Mouse (Mus musculus): ENCODE data around the gene Krtap10-4.
A peak's percentile ranks its signal among the peaks of the same experiment; 100 is the strongest.
"Not testable (repeated sequence)": the region's sequence is repeated elsewhere in the genome, so short reads cannot be mapped to it uniquely, and the experiment has no call there.

The Krtap10-4 gene

DNA sequence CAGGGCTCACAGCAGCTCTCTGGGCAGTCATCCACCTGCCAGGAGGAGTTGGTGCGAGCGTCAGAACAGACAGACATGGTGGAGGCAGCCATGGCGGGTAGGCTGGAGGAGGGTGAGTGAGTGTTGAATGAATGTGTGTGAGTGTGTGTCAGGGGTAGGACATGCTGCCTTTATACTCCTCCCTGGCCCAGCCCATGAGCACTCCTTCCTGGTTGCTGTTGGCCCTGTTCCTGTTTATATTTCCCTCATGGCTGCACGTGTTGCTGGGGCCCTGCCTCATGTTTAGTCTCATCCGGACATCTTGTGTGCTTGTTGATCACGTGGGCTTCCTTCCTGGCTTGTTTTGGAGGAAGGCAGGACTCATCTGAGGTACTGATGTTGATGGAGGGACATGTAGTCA is at the start of gene Krtap10-4:
Gene Krtap10-4, minus strand, starts transcription at position 145 of the 400 bp plus-strand sequence.
- no peak for DNase-seq (ENCODE audit: low read depth, low spot score)

DNA sequence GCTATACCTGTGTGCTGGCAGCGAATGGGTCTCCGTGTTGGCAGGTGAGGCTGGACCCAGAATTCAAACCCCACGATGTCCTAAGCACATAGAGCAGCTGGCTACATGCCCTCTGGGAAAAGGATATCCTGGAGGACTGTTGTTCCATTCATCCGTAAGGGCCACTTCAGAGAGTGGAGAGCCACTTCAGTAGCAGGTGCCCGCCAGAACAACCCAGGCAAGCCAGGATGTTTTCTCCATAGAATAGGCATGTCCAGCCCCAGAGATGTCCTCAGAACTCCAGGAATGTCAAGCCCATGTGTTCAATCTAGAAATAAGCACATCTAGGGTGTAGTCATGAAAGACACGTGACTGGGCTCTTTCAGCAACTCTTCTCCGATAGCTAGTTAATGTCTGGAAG is 42.8 kb upstream of the Krtap10-4 start:
- no peak for DNase-seq (ENCODE audit: low read depth, low spot score)

DNA sequence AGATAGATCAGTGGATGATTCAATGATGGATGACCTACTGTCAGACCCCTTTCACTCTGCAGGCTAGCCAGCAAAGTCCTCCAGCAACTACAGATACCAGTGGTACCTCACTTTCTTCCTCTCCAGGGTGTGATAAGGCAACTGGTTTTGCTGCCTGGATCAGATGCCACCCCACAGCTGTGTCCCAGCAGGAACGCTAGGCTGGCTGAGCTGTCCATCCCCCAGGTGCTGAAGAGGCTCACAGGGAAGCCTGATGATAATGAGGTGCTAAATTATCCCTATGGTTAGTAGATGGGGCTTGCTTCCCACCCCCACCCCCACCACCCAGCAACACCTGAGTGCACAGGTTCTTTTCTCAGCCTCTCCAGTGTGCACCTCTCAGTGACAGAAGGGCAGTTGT is 40.7 kb upstream of the Krtap10-4 start:
- no peak for DNase-seq (ENCODE audit: low read depth, low spot score)

DNA sequence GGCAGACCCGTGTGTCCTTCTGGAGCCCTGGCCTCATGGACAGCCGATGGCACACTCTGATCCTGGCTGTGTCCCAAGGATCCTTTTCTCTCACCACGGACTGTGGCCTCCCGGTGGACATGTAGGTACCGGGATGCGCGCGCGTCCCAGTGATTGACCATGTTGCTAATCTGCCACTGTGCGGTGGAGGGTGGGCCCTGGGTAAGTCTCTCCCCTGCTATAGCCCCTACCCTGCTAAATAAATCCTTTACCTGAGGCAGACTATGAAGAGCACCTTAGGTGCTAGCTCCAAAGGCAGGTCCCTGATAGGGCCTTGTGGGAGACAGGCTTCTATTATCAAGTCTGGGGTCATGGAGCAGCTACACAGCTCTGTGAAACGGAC is 37.9 kb upstream of the Krtap10-4 start:
- DNase-seq (ENCODE audit: low read depth, low spot score), result no peak

DNA sequence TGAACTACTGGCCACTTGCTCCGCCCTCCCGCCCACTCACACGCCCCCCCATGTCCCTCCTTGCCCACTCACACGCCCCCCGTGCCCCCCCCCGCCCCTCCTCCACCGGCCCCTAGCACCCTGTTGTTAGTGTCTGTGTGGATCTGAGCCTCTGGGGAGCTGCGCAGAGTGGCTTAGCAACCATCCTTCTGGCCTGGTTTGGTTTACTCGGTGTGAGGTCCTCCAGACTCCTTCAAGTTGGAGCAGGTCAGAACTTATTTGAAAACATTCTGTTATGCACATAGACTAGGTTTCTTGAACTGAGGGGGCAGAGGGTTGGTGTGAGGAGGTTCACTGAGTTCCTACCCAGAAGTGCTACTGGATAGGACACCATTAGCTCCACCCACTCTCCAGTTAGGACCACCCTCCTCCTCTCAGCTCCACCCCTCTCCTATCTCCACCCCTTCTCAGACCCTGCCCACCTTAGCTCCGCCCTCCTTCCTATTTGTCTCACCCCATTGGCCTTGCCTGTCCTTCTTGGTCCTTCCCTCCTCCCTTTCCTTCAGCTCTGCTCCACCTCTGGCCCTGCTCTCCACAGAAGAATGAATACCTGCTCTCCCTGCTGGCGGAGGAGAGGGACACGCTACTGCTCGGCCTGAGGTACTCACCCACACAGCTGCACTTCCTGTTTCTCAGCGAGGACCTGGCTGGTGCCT is 37.3 kb upstream of the Krtap10-4 start:
- DNase-seq (ENCODE audit: low read depth, low spot score), result peak; percentile 94

DNA sequence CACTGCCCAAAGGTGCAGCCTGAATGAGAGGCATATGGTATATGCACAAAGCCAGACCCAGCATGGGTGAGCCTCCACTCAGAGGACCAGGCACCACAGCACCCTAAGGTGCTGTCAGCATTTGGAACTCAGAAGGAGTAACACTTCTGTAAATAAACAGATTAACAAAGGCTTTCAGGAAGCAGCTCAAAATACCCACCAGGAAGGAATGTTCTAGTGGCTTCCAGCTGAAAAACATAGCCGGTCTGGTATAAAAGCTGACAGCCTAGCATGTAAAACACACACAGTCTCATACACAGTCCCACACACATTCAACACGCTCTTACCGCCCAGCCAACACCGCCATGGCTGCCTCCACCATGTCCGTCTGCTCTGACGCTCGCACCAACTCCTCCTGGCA is 34.8 kb upstream of the Krtap10-4 start, which contains the start of gene Gm3285:
Gene Gm3285, plus strand, starts transcription at position 301 of the 400 bp plus-strand sequence.
- no peak for DNase-seq (ENCODE audit: low read depth, low spot score)

DNA sequence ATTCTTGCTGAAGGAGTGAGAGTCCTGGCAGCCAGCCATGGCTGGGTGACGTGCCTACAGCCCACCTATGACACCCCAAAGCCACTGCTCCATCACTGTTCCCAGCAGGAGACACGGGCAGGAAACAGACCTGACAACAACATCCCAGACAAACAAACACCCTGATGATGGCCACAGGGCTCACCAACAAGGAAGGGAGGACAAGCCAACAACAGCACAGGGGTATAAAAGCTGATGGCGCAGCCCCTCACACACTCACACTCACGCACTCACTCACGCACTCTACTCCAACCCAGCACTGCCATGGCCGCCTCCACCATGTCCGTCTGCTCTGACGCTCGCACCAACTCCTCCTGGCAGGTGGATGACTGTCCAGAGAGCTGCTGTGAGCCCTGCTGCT is 25.7 kb upstream of the Krtap10-4 start, which contains the start of gene Gm10318:
Gene Gm10318, plus strand, starts transcription at position 301 of the 400 bp plus-strand sequence.
- DNase-seq (ENCODE audit: low read depth, low spot score), result no peak

DNA sequence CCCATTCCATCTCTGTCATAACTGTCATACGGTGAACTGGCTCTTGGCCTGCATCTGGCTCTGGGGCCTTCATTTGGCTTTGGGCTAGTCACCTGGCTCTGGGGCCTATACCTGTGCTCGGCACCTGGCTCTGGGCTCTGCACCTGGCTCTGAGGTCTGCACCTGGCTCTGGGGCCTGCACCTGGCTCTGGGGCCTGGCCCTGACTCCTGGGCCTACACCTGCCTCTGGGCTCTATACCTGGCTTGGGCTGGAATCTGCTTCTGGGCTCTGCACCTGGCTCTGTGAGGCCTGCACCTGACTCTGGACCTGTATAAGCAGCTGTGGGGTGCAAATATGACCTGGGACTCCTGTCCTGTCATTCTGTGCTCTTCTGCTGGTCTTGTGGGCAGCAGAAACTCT is 20.6 kb upstream of the Krtap10-4 start:
- DNase-seq (ENCODE audit: low read depth, low spot score), result no peak

DNA sequence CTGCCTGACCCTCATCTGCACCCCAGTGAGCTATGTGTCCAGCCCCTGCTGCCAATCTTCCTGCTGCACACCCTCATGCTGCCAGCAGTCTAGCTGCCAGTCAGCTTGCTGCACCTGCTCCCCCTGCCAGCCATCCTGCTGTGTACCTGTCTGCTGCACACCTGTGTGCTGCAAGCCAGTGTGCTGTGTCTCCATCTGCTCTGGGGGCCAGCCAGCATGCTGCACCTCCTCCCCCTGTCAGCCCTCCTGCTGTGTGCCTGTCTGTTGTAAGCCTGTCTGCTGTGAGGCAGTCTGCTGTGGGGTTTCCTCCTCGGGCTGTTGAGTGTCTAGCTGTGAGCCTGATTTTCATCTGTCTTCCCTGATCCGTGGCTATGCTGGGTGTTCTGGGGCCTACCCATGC is 20.1 kb upstream of the Krtap10-4 start:
- DNase-seq (ENCODE audit: low read depth, low spot score), result no peak

DNA sequence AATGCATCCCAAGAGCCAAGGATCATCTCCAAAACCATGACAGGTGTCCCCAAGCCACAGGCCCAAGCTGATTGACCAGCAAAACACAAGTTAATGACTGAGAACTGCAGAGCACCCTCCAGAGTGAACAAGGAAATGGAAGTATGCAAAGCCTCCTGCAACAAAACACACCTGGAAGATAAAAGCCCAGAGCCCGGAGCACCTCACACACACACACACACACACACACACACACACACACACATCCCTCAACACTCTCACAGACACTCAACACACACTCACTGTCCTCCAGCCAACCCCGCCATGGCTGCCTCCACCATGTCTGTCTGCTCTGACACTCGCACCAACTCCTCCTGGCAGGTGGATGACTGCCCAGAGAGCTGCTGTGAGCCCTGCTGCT is 19.6 kb upstream of the Krtap10-4 start, which contains the start of gene Gm36176:
Gene Gm36176, plus strand, starts transcription at position 301 of the 400 bp plus-strand sequence.
- no peak for DNase-seq (ENCODE audit: low read depth, low spot score)

DNA sequence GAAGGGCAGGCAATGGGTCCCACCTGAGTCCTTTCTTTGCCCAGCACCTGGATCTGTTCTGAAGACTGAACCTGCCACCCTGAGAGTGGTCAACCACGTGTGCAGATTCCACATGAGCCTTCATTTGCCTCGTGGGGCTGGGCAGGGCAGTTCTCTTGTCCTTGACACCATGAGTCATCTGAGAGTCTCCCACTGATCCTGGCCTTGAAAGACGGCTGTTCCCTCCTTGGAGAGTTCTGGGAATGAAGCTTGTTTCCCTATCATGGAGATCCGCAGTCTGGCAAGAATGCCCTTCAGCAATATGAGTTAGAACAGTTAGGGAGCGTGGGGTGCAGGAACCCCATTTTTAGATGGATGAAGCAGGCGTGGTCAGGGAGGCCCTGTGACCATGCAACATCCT is 12.1 kb upstream of the Krtap10-4 start:
- no peak for DNase-seq (ENCODE audit: low read depth, low spot score)

DNA sequence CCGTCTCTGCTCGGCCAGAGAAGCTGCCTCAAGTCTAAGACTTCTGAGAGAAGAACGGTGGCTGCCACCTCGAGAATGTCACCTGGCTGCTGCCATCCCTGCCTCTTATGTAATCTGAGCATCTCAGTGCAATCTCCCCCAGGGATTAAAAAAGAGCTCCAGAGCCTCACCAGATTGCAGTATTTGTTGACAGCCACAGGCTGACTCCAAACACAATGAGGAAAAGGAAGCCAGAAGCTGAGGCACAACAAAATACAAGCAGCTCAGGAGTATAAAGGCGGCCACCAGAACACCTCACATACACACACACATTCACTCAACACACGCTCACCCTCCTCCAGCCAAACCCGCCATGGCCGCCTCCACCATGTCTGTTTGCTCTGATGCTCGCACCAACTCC is 8.8 kb upstream of the Krtap10-4 start, which contains the start of gene Krtap10-10:
Gene Krtap10-10, plus strand, starts transcription at position 301 of the 400 bp plus-strand sequence.
- no peak for DNase-seq (ENCODE audit: low read depth, low spot score)

DNA sequence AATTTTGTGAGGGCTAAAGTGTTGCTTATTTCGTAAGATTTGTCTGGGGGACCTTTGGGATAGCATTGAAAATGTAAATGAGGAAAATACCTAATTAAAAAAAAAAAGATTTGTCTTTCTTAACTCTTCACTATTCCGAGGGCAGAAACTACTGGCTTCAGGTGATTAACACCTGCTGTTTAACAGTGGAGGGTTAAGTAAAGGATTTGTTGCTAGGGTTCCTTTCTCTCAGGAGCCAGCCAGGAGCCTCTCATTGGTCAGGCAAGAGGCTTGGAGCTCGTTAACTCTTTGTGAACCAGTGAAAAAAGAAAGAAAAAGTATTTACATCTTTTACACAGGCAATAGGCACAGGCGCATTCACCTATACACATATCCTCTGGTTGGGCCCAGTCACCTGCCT is 7.7 kb downstream of the Krtap10-4 start:
- no peak for DNase-seq (ENCODE audit: low read depth, low spot score)

DNA sequence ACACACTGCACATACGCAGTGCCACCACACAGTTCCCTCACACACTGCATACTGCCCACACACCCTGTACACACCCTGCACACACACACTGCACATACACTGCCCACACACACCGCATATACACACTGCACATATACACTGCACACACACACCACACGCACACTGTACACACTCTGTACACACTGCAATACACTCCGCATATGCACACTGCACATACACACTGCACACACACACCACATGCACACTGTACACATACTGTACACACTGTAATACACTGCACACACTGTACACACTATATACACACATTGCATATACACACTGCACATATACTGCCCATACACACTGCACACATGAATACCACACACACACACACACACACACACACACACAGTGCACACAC is 8.4 kb downstream of the Krtap10-4 start:
- DNase-seq (ENCODE audit: low read depth, low spot score), result no peak

DNA sequence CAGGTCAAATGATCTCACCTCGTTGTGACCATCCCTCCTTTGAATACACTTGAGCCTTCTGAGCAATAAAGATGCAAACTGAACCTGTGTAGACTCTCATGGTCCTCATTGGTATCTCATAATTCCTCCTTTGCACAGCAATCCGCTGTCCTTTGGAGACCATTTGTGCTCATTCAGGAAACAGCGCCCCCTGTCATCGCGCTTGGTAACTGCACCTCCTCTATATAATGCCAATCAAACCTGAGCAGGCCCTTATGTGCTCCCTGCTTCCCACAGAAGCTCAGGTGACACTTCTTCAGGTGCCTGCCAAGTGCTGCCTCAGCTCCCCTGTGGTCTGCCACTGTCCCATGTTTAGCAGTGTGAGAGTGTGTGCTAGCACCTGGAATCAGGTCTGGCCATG is 11.4 kb downstream of the Krtap10-4 start:
- peak; percentile 49 for DNase-seq (ENCODE audit: low read depth, low spot score)

DNA sequence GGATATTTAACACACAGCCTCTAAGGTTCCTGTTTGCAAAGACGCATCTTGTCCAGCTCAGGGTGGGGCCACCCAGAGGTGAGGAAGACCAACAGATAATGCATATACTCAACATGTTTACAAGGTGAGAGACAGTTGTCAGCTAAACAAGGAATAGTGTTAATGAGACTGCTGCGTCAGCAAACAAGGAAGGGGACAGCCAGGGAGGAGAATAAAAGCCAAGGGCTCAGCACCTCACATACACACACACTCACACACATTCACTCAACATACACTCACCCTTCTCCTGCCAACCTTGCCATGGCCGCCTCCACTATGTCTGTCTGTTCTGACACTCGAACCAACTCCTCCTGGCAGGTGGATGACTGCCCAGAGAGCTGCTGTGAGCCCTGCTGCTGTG is 12.5 kb downstream of the Krtap10-4 start, which contains the start of gene Gm2696:
Gene Gm2696, plus strand, starts transcription at position 301 of the 400 bp plus-strand sequence.
- DNase-seq (ENCODE audit: low read depth, low spot score), result no peak

DNA sequence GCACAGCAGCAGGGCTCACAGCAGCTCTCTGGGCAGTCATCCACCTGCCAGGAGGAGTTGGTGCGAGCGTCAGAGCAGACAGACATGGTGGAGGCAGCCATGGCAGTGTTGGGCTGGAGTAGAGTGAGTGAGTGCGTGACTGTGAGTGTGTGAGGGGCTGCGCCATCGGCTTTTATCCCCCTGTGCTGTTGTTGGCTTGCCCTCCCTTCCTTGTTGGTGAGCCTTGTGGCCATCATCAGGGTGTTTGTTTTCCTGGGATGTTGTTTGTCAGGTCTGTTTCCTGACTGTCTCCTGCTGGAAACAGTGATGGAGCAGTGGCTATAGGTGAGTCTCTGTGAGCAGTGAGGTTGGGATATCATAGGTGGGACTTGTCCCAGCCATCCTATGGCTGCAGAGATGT is 15.2 kb downstream of the Krtap10-4 start, which contains the start of gene Gm9507:
Gene Gm9507, minus strand, starts transcription at position 101 of the 400 bp plus-strand sequence.
- no peak for DNase-seq (ENCODE audit: low read depth, low spot score)

DNA sequence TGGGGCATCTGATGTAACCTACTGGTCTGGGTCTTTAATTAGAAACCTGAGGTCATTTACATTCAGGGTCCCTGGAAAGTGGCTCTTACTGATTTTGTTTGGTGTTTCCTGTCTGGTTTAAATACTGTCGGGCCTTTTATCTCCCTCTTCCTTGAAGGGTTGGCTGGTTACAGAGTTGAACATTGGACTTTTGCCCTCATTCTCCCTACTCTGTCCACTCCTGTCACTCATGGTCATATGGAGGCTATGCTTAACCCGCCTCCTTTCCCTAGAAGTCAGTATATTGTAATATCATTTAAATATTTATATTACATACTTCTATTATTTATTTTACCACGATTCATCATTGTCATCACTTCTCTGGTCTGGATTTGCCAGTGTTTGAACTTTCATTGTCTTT is 22.8 kb downstream of the Krtap10-4 start:
- DNase-seq (ENCODE audit: low read depth, low spot score), result no peak

DNA sequence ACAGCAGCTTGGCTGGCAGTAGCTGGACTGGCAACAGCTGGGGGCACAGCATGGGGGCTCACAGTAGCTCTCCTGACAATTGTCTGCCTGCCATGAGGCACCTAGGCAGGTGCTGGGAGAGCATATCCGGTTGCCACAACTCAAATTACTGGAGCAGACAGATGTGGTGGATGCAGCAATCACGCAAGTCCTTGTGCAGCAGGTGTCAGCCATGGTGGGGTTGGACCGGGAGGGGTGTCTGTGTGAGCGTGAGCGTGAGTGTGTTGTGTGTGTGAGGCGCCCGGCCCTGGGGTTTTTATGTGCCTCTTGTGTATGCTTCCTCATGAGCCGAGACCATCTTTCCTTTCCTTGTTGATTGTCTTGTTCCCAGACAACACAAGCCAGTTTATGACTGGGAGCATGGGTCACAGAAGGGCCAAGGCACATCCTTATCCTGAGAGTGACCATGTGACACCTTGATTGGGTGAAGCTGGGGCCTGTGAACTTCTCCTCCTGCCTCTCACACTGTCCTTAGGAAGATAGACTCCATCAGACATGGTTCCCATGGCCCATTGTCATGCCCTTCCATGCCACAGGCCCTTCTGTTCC is 27.9 kb downstream of the Krtap10-4 start, which contains the start of gene Gm19668:
Gene Gm19668, minus strand, starts transcription at position 213 of the 588 bp plus-strand sequence.
- DNase-seq (ENCODE audit: low read depth, low spot score), result no peak

DNA sequence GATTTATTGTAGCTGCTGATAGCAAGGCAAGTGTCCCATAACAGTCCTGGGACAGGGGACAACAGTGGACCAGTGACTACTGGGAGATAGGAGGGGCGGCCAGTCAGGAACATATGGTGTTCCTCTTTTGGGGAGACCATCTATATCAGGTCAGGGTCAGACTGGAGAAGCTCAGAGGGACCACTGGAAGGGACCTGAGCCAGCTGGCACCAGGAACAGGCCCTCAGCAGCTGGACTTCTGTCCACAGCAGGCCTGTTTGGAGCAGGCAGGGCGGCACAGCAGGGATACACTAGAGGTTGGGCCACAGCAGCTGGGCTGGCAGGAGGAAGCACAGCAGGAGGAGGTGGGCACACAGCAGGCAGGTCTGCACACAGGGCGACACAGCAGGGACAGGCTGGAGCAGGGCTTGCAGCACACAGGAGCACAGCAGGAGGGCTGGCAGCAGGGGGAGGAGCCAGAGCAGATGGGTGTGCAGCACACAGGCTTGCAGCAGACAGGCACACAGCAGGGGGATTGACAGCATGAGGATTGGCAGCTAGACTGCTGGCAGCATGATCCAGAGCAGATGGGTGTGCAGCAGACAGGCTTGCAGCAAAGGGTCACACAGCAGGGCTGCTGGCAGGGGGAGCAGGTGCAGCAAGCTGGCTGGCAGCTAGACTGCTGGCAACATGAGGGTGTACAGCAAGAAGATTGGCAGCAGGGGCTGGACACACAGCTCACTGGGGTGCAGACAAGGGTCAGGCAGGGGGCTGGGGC is 28.6 kb downstream of the Krtap10-4 start:
- DNase-seq (ENCODE audit: low read depth, low spot score), result not testable (repeated sequence)

DNA sequence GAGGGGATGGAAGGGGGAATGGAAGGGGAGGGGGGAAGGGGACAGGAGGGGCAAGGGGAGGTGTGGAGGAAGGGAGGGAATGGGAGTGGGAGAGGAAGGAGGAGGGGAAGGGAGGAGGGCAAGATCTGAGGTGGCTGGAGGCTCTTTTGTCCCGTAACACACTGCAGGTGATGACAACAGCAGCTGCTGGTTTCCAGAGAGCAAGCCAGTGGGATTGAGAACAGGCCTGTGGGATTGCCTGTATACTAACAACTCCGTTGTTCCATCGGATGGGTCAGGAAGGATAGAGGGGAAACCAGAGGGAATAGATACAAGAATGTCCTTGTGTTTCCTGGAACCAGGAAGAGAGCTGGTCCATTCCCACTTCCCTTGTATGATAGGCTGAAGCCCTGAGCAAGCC is 29.2 kb downstream of the Krtap10-4 start:
- DNase-seq (ENCODE audit: low read depth, low spot score), result no peak

DNA sequence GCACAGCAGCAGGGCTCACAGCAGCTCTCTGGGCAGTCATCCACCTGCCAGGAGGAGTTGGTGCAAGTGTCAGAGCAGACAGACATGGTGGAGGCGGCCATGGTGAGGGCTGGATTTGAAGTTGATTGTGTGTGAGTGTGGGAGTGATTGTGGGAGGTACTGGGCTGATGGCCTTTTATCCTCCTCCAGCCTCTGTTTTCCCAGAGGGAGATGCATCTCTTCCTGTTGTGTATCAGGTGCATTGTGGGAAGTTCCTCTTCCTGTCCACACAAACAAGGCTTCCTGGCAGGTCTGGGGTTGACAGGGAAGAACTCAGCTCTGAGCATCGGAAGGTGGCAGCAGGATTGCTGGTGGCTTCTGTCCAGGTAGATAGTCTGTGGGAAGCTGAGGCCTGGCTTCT is 31.9 kb downstream of the Krtap10-4 start, which contains the start of gene Gm9639:
Gene Gm9639, minus strand, starts transcription at position 101 of the 400 bp plus-strand sequence.
- no peak for DNase-seq (ENCODE audit: low read depth, low spot score)

All from A20 (cell line).